Mouse (Mus musculus) G1E (cell line): Measurements from ENCODE around the gene Snapc4. TPM values are rescaled to one million over a fixed set of nuclear protein-coding genes. Genes with fewer than 3 reads are reported as not detected.

Source experiments
- ATAC-seq: 2 replicates; pipeline ENCODE4 v1.8.0; 2016; ENCODE audit warnings: mild to moderate bottlenecking; ENCODE audit not compliant: insufficient number of reproducible peaks, poor library complexity, low FRiP score, severe bottlenecking; ENCODE audit errors: extremely low read depth
- DNase-seq: peaks from one replicate; pipeline ENCODE4 v3.0.0; 2012; ENCODE audit warnings: low spot score
- H3K27me3 ChIP-seq: 2 replicates; pipeline ENCODE4 v1.6.1; 2012; ENCODE audit warnings: mild to moderate bottlenecking, low read length, inconsistent platforms; ENCODE audit not compliant: insufficient read depth
- H3K36me3 ChIP-seq: replicated peaks from 2 replicates; pipeline ENCODE3; 2012; ENCODE audit warnings: mild to moderate bottlenecking, inconsistent platforms
- H3K4me1 ChIP-seq: 2 replicates; pipeline ENCODE4 v1.6.1; 2012; ENCODE audit warnings: low read depth, low read length, inconsistent platforms, mixed read lengths; ENCODE audit not compliant: insufficient read depth
- H3K4me3 ChIP-seq: 2 replicates; pipeline ENCODE4 v1.5.1; 2012; ENCODE audit warnings: low read depth, mild to moderate bottlenecking, inconsistent platforms, low read length, moderate library complexity, mixed read lengths
- H3K9me3 ChIP-seq: replicated peaks from 2 replicates; pipeline ENCODE4 v1.6.1; 2012; ENCODE audit warnings: inconsistent platforms
- CTCF ChIP-seq: IDR thresholded peaks from 2 replicates; pipeline ENCODE4 v1.5.1; 2012; ENCODE audit warnings: low read depth, low read length, inconsistent platforms, mixed read lengths
- GATA1 ChIP-seq: IDR thresholded peaks from 2 replicates; pipeline ENCODE4 v1.6.1; 2012; ENCODE audit warnings: borderline replicate concordance, low read length, inconsistent platforms, mixed read lengths
- GATA2 ChIP-seq: IDR thresholded peaks from 2 replicates; pipeline ENCODE4 v1.6.1; 2012; ENCODE audit warnings: low read depth, low read length, inconsistent platforms, borderline replicate concordance
- POLR2AphosphoS5 ChIP-seq: IDR thresholded peaks from 2 replicates; pipeline ENCODE4 v1.6.1; 2012; ENCODE audit warnings: low read depth, low read length, inconsistent platforms; ENCODE audit not compliant: insufficient replicate concordance
- TAL1 ChIP-seq: conservative IDR thresholded peaks from 2 replicates; pipeline ENCODE4 v1.6.1; 2012; ENCODE audit warnings: low read depth, low read length, inconsistent platforms, mixed read lengths
- polyA plus RNA-seq: library from polyadenylated mRNA; stranded (reverse); fragments of >175 nt; gene quantifications from 2 replicates; pipeline ENCODE4 v1.2.3, GENCODE M21; 2012
- total RNA-seq, 2 experiments: library from RNA; stranded (forward) in 1 of 2; stranded (reverse) in 1 of 2; fragments of 200-1000 nt in 1 of 2; fragments of >200 nt in 1 of 2; fragmentation: Nextera tagmentation in 1 of 2; gene quantifications; 2 replicates each; pipeline ENCODE4 v1.2.3; 2014 to 2017

Gene Snapc4
- total and polyA plus RNA-seq, 3 experiments, result 25.4 to 67.9 (median 42.2) TPM

DNA sequence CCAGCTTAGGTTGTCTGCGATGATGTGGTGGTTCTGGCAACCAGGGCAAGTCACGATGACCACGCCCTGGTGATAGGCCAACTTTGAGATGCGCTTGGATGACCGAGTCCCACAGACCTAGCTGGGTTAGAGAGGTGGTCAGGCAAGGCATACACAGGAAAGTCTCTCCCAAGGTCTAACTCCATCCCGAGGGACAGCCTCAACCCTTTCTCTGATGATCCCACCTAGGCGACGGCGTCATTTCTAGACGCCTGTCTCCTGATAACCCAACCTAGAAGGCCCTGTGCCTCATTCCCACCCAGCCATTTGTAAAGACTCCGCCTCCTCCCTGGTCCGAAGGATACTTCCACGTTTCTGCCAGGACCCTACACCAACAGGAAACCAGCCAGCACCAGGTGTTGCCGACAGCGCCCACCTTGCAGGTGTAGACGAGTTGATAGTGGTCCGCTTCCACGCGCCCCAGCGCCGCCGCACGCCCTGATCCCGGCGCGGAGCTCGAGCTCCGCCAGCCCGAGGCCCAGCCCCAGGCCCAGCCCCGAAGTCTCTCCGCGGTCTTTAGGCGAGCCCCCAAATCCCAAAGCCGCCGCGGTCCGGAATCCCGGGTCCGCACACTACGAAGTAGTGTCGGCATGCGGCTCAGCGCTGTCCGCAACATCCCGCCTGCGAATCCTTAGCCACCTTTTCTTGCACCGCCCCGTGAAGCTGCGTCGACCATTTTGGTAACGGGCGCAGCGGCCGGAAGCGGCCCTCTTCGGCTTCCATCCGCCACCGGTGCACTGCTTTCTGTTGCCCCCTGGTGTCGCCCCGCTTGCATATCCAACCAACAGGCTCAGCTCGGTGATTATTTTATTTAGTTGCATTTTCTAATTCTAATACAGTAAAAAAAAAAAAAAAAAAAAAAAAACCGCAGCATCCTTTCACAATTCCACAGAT lies 28.8 kb downstream of the Snapc4 start, which contains the start of gene Dnlz:
TSS of gene Dnlz (minus strand) at position 753 of the 933 bp plus-strand sequence.
- Histone ChIP-seq H3K27me3 (peaks cover 10% of the 10 kb centered on the region), H3K4me1 (peaks cover 42% of the 10 kb centered on the region), H3K36me3 (peaks cover 38% of the 10 kb centered on the region), H3K4me3 (peak within 1 kb of the TSS; percentile 83), H3K9me3 (no peaks in the 10 kb centered on the region)
- no peak for TF ChIP-seq GATA1
- 0 out of 2 replicates have a peak, but pooled peaks have one; percentile 17 for TF ChIP-seq CTCF
- no peak for TF ChIP-seq GATA2
- TF ChIP-seq POLR2AphosphoS5, result no peak
- TF ChIP-seq TAL1, result no peak
- DNase-seq, result peak; percentile 91
- ATAC-seq, result peak; percentile 68

- no peak overlapping the region for H3K4me3 ChIP-seq
- ATAC-seq, result no peak
- no peaks in the 10 kb centered on the region for H3K9me3 ChIP-seq
- H3K36me3 ChIP-seq, result peaks cover 38% of the 10 kb centered on the region
- H3K27me3 ChIP-seq, result peaks cover 27% of the 10 kb centered on the region
- no peak for DNase-seq
- H3K4me1 ChIP-seq, result peaks cover 34% of the 10 kb centered on the region
- TF ChIP-seq POLR2AphosphoS5 (no peak), TAL1 (no peak), GATA2 (no peak)
These were observed 32.2 kb downstream of the Snapc4 start for GRCm38 (mm10) chr2:26348241-26348640.

DNA sequence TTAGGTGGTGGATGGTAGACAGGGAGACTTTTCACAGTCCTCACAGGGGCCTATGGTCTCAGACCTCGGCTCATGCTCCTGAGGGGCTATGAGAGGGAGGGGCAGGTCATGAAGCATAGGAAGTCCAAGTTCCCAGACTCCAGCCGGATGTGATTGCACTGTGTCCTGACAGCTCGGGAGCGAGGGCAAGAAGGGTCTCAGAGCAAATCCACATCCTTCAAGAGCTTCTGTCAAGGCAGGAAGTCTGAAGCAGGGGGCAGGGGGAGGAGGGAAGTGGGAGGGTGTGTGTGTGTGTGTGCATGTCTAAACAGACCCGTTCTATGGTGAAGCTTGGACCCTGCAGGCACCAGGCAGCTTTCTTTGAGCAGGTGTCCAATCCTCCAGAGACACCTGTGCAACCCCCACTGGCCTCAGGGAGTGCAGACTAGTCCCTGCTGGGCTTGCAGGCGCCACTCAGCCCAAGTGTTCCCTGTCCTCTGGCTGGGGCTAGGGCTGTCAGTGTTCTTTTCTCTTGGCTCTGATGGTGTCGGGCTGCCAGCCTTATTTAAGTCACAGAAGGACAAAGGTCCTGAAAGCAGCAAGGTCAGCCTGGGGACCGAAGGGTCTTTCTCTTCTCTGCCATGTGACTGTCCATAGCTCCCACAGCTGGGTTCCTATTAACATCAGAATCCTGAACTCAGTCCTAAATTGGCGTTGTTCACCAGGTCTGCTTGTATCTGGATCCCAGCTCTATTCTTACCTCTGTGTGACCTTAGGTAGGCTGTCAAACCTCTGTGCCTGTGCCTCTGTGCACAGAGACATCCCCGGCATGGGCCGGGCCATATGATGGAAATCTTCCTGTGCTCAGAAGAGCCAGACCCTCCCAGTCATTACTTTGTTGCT lies 37.6 kb downstream of the Snapc4 start:
- TF ChIP-seq GATA1 (no peak), TAL1 (no peak), CTCF (no peak), GATA2 (no peak), POLR2AphosphoS5 (no peak)
- DNase-seq (no peak), ATAC-seq (no peak)
- H3K36me3 ChIP-seq, result peaks cover 9% of the 10 kb centered on the region
- peaks cover 76% of the 10 kb centered on the region for H3K27me3 ChIP-seq
- no peaks in the 10 kb centered on the region for H3K9me3 ChIP-seq
- H3K4me3 ChIP-seq, result no peak overlapping the region
- no peaks in the 10 kb centered on the region for H3K4me1 ChIP-seq

GRCm38 (mm10) chr2:26342044-26342443 lies 38.4 kb downstream of the Snapc4 start:
- DNase-seq (no peak), ATAC-seq (no peak)
- Histone ChIP-seq H3K9me3 (no peaks in the 10 kb centered on the region), H3K36me3 (peaks cover under 1% of the 10 kb centered on the region), H3K4me3 (no peak overlapping the region), H3K4me1 (no peaks in the 10 kb centered on the region), H3K27me3 (peaks cover 76% of the 10 kb centered on the region)
- TF ChIP-seq CTCF (no peak), POLR2AphosphoS5 (no peak), GATA2 (no peak), TAL1 (no peak), GATA1 (no peak)

- H3K9me3 ChIP-seq, result no peaks in the 10 kb centered on the region
- H3K27me3 ChIP-seq, result peaks cover 76% of the 10 kb centered on the region
- H3K36me3 ChIP-seq, result no peaks in the 10 kb centered on the region
- ATAC-seq (no peak), DNase-seq (no peak)
- TF ChIP-seq GATA1, result no peak
- no peak for TF ChIP-seq POLR2AphosphoS5
- H3K4me3 ChIP-seq, result no peak overlapping the region
- no peaks in the 10 kb centered on the region for H3K4me1 ChIP-seq
These were observed 38.9 kb downstream of the Snapc4 start for GRCm38 (mm10) chr2:26341510-26341981.

DNA sequence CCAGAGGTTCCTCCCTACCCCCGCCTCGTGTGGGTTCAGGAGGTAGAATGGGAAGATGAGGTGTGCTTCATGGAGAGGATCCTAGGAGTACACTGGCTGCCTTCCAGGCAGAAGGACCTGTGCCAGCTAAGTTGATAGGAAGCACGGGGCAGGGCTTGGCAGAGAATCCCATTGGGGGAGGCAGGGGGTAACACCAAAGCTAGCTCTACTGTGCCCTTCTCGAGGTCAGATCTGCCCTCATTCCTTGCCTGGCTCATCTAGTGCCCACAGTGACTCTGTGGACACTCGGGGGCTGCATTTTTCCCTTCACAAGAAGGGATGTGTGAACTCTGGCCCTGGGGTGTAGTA lies 41.3 kb downstream of the Snapc4 start:
- H3K4me1 ChIP-seq, result no peaks in the 10 kb centered on the region
- ATAC-seq, result no peak
- H3K27me3 ChIP-seq, result peaks cover 59% of the 10 kb centered on the region
- no peaks in the 10 kb centered on the region for H3K36me3 ChIP-seq
- no peak for DNase-seq
- no peaks in the 10 kb centered on the region for H3K9me3 ChIP-seq
- no peak overlapping the region for H3K4me3 ChIP-seq
- TF ChIP-seq POLR2AphosphoS5 (no peak), CTCF (no peak), GATA1 (no peak), TAL1 (no peak), GATA2 (no peak)
